Mouse (Mus musculus) kidney, adult 9 months (tissue): ENCODE measurements at regions not wholly inside any gene's neighbourhood (a gene's known extent, or its start where the extent isn't known, plus 50 kb on each side); places are given as distances from the start of the nearest gene placed in this dataset.

Source experiments
- DNase-seq: peaks from one replicate; pipeline ENCODE4 v3.0.0; 2022

DNA sequence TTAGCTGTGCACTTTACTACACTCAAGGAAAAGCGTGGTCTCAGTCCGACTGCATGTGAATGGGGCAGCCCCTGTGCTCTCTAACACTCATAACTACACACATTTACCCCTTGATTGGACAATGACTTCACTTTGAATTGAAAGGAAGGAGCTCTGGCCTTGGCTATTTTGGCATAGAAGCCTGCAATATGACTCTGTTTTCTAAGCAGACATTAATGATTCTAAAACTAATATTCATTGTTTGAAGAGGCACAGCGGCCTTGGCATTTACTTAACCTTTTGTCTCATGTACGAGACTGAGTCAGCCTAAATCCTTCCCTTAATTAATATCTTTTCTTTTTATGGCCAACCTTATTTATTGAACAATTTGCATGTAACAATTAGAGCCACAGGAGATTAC, 879.9 kb downstream of the 5730522E02Rik start:
- DNase-seq: no peak

DNA sequence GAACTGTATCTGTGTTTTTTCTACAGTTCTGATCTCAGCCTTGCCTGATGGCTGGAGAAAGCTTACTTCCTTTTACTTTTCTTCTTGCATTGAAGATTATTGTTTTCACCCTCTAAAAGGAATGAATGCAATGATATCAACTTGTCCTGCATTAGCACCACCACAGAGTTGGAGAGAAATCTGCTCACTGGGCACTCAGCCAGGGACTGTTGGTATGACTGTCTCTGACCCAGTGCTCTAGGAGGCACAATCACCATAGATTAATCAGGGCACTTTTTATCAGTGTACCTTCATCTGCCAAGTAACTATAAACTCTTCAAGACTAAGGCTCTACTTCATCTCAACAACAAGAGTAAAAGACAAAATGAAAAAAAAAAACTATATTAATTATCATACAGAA, 888.1 kb downstream of the 5730522E02Rik start:
- DNase-seq: no peak

DNA sequence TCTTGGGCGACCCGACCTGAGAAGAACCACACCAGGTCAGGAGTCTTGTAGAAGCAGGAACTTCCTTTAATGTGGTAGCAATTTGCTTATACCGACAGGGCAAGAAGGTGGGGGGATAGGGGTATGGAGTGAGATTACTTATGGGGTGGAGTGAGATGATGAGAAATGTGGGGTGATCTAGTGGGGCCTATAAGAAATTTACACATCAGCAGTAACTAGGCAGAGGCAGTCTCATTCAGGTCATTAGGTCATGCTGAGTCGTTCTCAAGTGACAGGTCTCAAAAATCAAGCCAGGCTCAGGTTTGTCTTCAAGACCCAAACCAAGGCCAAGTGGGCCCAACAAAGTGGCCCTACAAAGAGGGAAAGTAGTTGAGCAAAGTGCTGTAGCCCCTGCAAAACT, 889.1 kb downstream of the 5730522E02Rik start:
- no peak for DNase-seq

DNA sequence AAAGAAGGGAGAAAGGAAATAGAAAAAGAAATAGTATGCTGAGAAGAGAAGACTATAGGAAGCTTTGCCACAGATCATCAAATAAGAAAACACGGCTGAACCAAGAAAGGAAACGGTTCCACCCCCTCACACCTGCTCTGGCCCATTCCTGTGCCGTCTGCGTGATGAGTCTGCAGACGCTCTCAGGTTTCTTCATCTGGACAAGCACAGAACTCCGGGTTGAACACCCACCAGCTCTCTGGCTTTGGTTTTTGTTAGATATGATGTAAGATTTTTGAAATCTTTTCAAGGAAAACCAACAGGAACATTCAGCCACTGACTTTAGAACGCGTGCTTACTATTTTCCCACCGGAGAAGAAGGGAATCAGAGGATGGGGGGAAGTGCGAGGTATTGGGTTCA, 895.9 kb downstream of the 5730522E02Rik start:
- no peak for DNase-seq

DNA sequence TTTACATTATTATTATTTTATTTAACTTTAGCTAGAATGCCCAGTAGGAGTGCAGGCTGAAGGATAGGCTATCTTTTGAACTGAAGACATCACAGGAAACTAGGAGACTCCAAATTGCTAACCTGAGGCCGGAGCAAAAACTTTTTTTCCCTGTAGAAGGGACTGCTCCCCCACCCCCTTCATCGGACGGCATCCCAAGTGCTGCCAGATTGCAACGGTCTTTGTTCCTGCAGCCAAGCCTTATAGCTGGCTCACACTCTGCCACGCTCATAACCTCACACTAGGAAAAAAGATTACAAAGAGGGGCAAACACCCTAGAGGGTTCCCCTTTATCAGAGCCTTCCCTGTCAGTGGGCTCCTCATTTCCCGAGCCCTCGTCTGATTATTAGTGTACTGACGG, 896.7 kb downstream of the 5730522E02Rik start:
- DNase-seq: no peak

DNA sequence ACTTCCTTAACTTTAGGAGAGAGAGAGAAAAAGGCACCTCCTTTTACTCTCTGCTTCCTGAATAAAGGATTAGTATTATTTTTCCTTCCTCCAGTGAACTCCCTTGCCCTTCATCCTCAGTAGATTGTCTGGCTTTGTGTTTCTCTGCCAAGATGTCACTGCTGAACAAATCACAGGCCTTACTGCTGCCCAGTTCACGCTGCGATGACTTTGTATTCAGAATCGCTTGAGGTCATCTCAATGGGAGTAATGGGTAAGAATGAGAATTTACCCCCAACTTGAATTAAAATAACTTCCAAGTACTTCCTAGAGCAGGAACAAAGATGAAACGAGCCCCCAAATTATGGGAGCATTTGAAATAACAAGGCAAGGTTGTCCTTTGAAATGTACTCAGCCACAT, 897.3 kb downstream of the 5730522E02Rik start:
- no peak for DNase-seq

DNA sequence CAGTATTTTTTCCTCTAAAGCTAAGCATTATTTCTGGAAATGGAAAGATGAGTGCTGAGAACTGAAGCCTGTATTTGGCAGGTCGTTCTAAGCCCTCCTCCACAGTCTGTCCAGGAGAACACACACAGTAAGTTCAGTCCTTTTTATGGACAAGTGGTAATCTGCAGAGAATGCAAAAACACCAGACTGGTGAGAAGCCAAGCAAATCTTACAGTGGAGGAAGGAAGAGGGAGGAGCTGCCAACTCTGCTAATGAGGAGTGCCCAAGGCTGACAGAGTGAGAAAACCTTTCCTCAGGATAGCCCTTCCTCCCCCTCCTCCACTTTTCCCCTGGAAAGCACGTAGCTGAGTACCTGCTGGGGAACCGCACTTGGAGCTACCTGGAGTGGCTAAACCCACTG, 899.8 kb downstream of the 5730522E02Rik start:
- DNase-seq: no peak

DNA sequence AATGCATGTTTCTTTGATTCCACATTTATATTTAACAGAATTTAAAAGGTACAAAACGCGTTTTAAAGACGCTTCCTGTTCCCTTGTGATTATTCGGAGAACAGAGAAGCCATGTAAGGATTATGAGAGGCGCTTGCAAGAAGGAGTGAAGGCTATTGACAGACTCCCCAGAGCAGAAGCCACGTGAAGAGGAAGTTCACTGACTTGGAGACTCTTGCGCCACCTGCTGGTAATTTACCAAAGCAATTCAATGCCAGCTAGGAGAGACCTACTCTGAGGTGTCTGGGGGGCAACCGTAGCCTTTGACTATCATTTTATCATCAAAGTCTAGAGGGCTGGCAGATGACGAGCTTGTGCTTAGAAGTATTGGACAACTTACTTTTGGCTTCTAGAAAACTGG, 909.4 kb downstream of the 5730522E02Rik start:
- DNase-seq: peak; percentile 63

DNA sequence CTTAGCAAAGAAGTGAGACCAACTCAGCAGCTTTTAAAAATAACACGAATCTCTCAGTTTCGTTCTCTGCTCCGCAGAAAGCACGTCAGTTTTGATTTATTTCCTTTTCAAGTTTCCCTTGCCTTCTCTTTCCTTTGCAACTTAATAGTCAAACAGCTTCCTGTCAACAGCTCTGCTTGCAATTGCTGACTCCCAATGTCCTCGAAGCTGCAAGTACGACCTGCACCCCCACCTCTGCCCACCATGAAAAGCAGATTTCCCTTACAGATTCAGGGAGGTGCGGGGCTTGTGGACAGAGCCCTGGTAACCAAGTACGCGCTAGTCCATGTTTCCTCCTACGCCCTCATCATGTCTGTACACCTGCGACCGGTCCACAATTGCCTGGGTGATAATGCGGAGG, 922.2 kb downstream of the 5730522E02Rik start:
- no peak for DNase-seq

DNA sequence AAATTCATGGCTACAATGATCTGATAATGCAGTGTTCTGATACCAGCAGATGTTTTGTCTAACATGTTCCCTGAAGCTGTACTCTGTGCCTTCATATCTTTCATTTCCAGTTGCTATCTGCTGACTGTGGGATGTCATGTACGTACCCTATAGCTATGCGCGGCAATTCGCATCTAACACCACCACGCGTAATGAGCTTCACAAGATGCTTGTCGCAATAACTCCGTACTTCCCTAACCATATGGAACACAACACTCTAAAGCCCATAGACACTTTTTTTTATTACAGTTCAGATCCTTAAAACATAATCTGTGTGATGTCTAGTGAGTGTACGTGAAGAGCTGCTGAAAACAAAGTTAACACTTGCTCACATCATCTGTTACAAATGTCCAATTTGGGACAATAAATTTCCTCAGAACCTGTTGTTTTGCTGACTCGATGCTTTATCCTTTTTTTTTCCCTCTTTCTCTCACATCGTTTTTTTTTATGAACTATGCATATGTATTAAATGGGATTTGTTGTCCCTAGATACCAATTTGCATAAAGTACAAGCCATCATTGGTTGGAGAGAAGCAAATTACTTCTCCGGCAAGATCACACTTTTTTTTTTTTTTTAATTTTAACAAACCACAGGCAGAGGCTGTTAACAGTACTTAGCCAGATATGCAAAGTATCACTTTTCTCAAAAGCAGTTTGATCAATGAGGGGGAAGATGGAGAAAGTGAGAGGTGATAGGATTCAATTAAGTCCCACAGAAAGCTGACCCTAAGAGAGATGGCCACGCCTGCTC, 922.9 kb downstream of the 5730522E02Rik start:
- no peak for DNase-seq

DNA sequence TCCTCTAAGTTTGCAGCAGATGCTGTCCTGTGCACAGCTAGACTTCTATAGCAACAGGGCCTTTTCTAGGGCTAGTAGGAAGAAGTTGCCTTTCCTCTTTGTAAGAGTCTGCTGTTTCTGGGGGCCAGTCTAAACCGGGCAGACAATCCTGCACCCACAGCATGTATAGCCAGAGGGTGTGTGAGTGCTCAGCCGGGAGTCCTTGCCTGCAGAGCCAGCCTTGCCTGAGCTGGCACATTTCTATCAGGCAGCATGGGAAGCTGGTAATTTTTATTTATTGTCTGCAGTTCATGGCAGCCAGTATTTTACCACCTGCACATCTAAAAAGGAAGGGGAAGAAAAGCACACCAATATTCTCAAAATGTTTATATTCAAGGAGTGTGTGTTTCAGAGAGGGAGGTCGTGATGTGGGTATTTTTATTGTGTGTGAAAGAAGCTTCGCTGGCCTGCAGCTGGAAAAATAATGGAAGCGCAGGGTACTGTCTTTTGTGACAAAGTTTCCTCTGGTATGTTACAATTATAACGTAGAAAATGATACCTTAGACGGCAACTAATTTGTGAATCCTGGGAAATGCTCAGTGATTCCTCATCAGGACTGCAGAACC, 940.5 kb downstream of the 5730522E02Rik start:
- no peak for DNase-seq

DNA sequence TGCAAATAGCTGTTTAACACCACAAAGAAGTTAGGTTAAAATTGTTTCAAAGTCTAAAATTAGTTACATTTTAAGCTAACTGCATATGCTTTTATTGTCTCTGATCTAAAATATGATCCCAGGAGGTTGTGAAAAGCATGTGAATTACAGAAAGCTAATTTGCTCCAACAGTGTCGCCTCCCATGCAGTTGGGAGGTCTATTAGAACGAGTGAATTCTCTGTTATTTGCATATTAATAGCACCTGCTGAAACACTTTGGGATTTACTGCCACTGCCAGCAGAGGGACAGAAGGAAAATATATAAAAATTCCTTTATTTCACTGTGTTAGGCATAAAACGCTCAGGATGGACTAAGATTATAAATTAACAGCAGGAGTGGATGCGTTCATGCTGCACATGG, 947.7 kb downstream of the 5730522E02Rik start:
- DNase-seq: no peak

DNA sequence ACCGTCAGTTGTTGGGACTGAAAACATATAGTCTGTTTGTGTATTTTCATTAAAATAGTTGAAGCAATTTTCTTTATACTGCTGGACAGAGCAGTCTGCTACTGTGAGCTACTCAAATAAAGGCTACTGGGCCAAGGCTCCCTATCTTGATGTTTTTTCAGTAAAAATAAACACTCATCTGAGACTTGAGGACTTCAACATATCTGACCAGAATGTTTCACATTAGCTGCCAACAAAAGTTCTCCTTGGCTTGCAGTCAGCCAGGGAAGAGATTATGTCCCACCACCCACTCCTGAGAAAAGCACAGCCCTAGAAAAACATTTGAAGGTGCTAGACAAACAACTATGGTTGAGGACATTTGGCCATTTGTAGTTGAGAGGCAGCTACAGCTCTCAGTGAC, 950.9 kb downstream of the 5730522E02Rik start:
- no peak for DNase-seq

DNA sequence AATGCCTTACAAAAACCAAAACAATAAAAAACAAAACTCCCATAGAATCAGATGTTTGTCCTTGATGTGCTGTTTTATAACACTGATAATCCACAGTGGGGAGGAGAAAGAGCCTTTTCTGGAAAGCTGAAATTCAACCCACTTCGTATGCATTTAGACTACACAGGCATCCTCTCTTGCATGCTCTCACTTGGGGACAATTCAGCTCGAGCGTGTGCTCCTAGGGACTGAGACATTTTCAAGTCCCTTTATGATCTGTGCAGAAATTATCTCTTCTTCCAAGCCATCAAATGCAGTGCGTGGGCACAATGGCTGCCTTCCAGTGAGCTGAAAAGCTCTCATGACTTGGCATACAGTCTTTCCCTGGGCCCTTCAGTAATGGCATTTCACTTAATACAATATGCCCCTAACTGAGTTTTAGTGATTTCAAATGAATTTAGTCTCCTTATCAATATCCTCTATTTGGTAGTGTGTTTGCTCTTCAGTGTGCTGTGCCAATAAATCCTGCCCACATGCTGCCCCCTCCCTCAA, 977.1 kb downstream of the 5730522E02Rik start:
- DNase-seq: no peak
